Mouse (Mus musculus) limb, embryonic 12.5 days (tissue): ENCODE measurements at regions not wholly inside any gene's neighbourhood (a gene's known extent, or its start where the extent isn't known, plus 50 kb on each side); places are given as distances from the start of the nearest gene placed in this dataset.

Experiments used
- ATAC-seq: fragments of 200-750 bp; cut with Nextera tagmentation; 2 replicates; pipeline ENCODE4 v1.8.0; 2017; ENCODE audit warnings: low read depth, moderate TSS enrichment; ENCODE audit not compliant: insufficient number of reproducible peaks, insufficient read depth, low FRiP score, low TSS enrichment
- H3K27ac ChIP-seq: fragments of 300-500 bp; sonication (generic); 2 replicates; pipeline ENCODE4 v1.5.1; 2016; ENCODE audit warnings: mild to moderate bottlenecking, moderate library complexity
- H3K27me3 ChIP-seq: fragments of 300-500 bp; sonication (generic); 2 replicates; pipeline ENCODE4 v1.6.1; 2016; ENCODE audit warnings: mild to moderate bottlenecking, moderate library complexity
- H3K36me3 ChIP-seq: fragments of 300-500 bp; sonication (generic); 2 replicates; pipeline ENCODE4 v1.6.1; 2016; ENCODE audit warnings: mild to moderate bottlenecking, moderate library complexity
- H3K4me1 ChIP-seq: fragments of 300-500 bp; sonication (generic); replicated peaks from 2 replicates; pipeline ENCODE4 v1.6.1; 2016
- H3K4me2 ChIP-seq: fragments of 300-500 bp; sonication (generic); 2 replicates; pipeline ENCODE4 v1.6.1; 2016; ENCODE audit warnings: mild to moderate bottlenecking, moderate library complexity
- H3K4me3 ChIP-seq: fragments of 300-500 bp; sonication (generic); replicated peaks from 2 replicates; pipeline ENCODE4 v1.5.1; 2016; ENCODE audit warnings: mild to moderate bottlenecking
- H3K9ac ChIP-seq: fragments of 300-500 bp; sonication (generic); replicated peaks from 2 replicates; pipeline ENCODE4 v1.6.1; 2016; ENCODE audit warnings: mild to moderate bottlenecking, moderate library complexity
- H3K9me3 ChIP-seq: fragments of 300-500 bp; sonication (generic); 2 replicates; pipeline ENCODE4 v1.6.1; 2016; ENCODE audit warnings: mild to moderate bottlenecking, moderate library complexity
- WGBS: fragments of 180-500 bp; shearing (Covaris S2); methylation state at CpG from one replicate; pipeline ENCODE4 v1.1.7; 2016; 5-methylcytosine and 5-hydroxymethylcytosine counted together

- ATAC-seq = no peak
- H3K4me3 ChIP-seq = no peak overlapping the region
Measured at GRCm38 (mm10) chr10:6011029-6011428, 88.8 kb upstream of the Rgs17 start.

DNA sequence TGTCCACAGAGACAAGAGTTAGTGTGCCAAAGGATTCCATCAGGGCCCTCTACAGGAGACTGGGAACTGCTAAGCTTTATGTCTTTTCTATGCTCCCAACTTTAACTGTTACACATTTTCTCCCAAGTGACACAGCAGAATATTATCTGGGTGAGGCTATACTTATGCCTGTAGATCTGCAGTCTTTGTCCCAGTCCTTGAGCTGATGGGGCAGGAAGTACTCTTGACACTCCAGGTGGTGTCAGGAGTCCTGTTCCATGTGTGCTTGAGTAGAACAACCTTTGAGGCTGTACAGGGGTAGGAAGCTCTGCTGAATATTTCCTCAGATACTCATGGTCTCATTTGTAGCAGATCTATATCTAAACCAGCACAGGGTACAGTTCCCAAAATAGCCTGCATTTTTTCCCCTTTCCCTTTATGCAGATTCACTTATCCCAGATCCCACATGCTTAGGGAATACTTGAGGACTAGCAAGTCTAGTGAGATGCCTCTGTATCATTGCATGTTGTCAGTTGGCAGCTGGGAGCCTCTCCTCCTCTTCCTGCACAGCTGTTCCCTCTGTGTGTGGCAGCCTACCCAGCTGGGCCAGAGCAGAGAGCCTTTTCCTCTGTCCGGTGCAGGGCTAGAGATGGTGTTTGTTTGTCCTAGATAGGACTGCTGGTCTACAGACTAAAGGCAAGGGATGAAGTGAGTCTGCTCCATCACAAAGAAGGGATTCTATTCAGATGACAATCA, 85.2 kb upstream of the Rgs17 start:
- Histone ChIP-seq H3K9me3 (no peaks in the 10 kb centered on the region), H3K9ac (no peak overlapping the region), H3K27me3 (no peaks in the 10 kb centered on the region), H3K4me1 (no peaks in the 10 kb centered on the region), H3K4me2 (no peak overlapping the region), H3K36me3 (no peaks in the 10 kb centered on the region), H3K27ac (no peak overlapping the region), H3K4me3 (no peak overlapping the region)
- no peak for ATAC-seq
- WGBS = 69% methylated on average over 1 of the region's 1 CpGs

More at GRCm38 (mm10) chr10:6011029-6011428, 88.8 kb upstream of the Rgs17 start:
- no peaks in the 10 kb centered on the region for H3K27me3 ChIP-seq
- H3K4me2 ChIP-seq = no peak overlapping the region
- H3K9me3 ChIP-seq = no peaks in the 10 kb centered on the region
- WGBS = 57% methylated on average over 5 of the region's 5 CpGs
- H3K27ac ChIP-seq = no peak overlapping the region
- H3K9ac ChIP-seq = no peak overlapping the region
- H3K36me3 ChIP-seq = no peaks in the 10 kb centered on the region
- no peaks in the 10 kb centered on the region for H3K4me1 ChIP-seq

GRCm38 (mm10) chr10:5981433-5981832, 59.2 kb upstream of the Rgs17 start:
- H3K27me3 ChIP-seq = no peaks in the 10 kb centered on the region
- 93% methylated on average over 1 of the region's 1 CpGs for WGBS

DNA sequence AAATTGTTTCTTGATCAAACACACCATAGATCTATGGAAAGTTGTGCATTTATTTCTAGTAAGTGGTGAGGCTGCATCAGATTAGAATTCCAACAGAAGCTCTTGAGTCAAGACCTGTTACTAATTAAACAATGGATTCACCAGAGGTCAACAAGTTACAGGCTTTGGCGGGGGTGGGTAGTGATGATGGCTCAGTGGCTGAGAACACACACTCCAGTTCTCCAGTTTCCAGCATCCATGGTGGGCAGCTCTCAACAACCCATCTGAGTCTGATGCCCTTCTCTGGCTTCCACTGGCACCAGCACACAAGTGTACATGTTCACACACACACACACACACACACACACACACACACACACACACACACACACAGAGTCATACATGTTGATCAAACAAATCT, 56.3 kb upstream of the Rgs17 start:
- Histone ChIP-seq H3K9me3 (no peaks in the 10 kb centered on the region), H3K27ac (no peak overlapping the region), H3K27me3 (no peaks in the 10 kb centered on the region), H3K36me3 (no peaks in the 10 kb centered on the region), H3K4me1 (no peaks in the 10 kb centered on the region), H3K4me2 (no peak overlapping the region), H3K4me3 (no peak overlapping the region), H3K9ac (no peak overlapping the region)
- ATAC-seq = no peak
- 61% methylated on average over 1 of the region's 1 CpGs for WGBS

More at GRCm38 (mm10) chr10:5981433-5981832, 59.2 kb upstream of the Rgs17 start:
- H3K36me3 ChIP-seq = no peaks in the 10 kb centered on the region
- no peaks in the 10 kb centered on the region for H3K9me3 ChIP-seq
- no peak overlapping the region for H3K27ac ChIP-seq
- H3K4me1 ChIP-seq = no peaks in the 10 kb centered on the region
- H3K4me2 ChIP-seq = no peak overlapping the region
- H3K4me3 ChIP-seq = no peak overlapping the region
- no peak for ATAC-seq
- H3K9ac ChIP-seq = no peak overlapping the region
